Mouse (Mus musculus) testis, postnatal 10 days (tissue): ENCODE results near the gene Gpr35.

ENCODE experiments used
- DNase-seq: peaks from one replicate; pipeline ENCODE4 v3.0.0; 2021; ENCODE audit warnings: low spot score

Gpr35 gene

GRCm38 (mm10) chr1:92981056-92981845, 30.6 kb downstream of the Gpr35 start:
- peak; percentile 36 for DNase-seq

- peak; percentile 38 for DNase-seq
Measured at GRCm38 (mm10) chr1:92982931-92983605, 32.4 kb downstream of the Gpr35 start.

GRCm38 (mm10) chr1:92984999-92985398, 34.3 kb downstream of the Gpr35 start:
- peak; percentile 39 for DNase-seq

- DNase-seq = peak; percentile 5
Measured at GRCm38 (mm10) chr1:92988894-92989293, 38.2 kb downstream of the Gpr35 start.

- DNase-seq = peak; percentile 22
Measured at GRCm38 (mm10) chr1:92989891-92990290, 39.2 kb downstream of the Gpr35 start.

GRCm38 (mm10) chr1:92992214-92992855, 41.7 kb downstream of the Gpr35 start:
- DNase-seq = peak; percentile 32

GRCm38 (mm10) chr1:92992880-92993279, 42.2 kb downstream of the Gpr35 start:
- no peak for DNase-seq

- DNase-seq = no peak
Measured at GRCm38 (mm10) chr1:93006061-93006460, 55.4 kb downstream of the Gpr35 start, which contains the start of gene Aqp12. Aqp12 (plus strand) TSS chr1:93006334.

GRCm38 (mm10) chr1:93009196-93009595, 58.5 kb downstream of the Gpr35 start:
- peak; percentile 84 for DNase-seq

- DNase-seq = peak; percentile 75
Measured at GRCm38 (mm10) chr1:93010731-93011130, 60.1 kb downstream of the Gpr35 start.

GRCm38 (mm10) chr1:93012103-93012585, 61.5 kb downstream of the Gpr35 start:
- no peak for DNase-seq

GRCm38 (mm10) chr1:93013367-93013766, 62.7 kb downstream of the Gpr35 start:
- DNase-seq = no peak

- DNase-seq = peak; percentile 94
Measured at GRCm38 (mm10) chr1:93014460-93014859, 63.8 kb downstream of the Gpr35 start.

GRCm38 (mm10) chr1:93015136-93015535, 64.5 kb downstream of the Gpr35 start:
- no peak for DNase-seq

- DNase-seq = no peak
Measured at GRCm38 (mm10) chr1:93018716-93019115, 68.1 kb downstream of the Gpr35 start.

- DNase-seq = no peak
Measured at GRCm38 (mm10) chr1:93020602-93021001, 69.9 kb downstream of the Gpr35 start.

- DNase-seq = no peak
Measured at GRCm38 (mm10) chr1:93026600-93026999, 75.9 kb downstream of the Gpr35 start.

GRCm38 (mm10) chr1:93029387-93029786, 78.7 kb downstream of the Gpr35 start:
- no peak for DNase-seq

GRCm38 (mm10) chr1:93030060-93030459, 79.4 kb downstream of the Gpr35 start:
- no peak for DNase-seq

- no peak for DNase-seq
Measured at GRCm38 (mm10) chr1:93031199-93031598, 80.5 kb downstream of the Gpr35 start.

- peak; percentile 69 for DNase-seq
Measured at GRCm38 (mm10) chr1:93033989-93034388, 83.3 kb downstream of the Gpr35 start.

GRCm38 (mm10) chr1:93035981-93036380, 85.3 kb downstream of the Gpr35 start:
- no peak for DNase-seq
